ENCODE assay signal across 27 mouse cellular contexts in the genomic region with DNA sequence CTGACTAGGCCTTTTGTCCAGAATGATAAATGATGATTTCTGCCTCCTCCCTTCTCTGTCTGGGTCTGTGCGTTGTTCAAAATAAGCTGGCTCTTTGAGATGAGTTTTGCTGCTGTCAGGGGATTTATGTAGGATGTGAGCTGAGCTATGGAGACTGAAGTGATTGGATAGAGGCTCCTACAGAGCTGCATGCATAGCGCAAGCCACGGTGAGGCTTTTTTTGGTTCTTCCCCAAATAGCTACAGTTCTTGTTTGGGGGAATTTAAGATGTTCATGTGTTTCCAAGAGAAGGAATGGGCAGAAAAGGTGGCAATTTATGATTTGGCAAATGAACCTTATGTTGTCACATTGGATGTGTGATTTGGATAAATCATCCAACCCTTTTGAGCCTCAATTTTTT.
DNase-seq lines count a peak whose midpoint lies in the region; ATAC-seq and TF ChIP-seq lines count a peak whose summit lies in the region.
"Had no signal": no experiment of that assay in that cellular context is flagged by ENCODE, and none has a peak within 500 bp of the region (broad histone marks: within the 10 kb centered on the region; RNA-seq: fewer than 3 reads in every experiment).

No protein-coding gene starts in this region.

- H3K9me3 ChIP-seq in forebrain, embryonic 14.5 days (replicated peaks; ENCODE audit: control insufficient read depth, low read length): no peaks in the 10 kb centered on the region
- no peaks in the 10 kb centered on the region for H3K9me3 ChIP-seq in forebrain, embryonic 11.5 days (ENCODE audit: control insufficient read depth, low read length)
- H3K9me3 ChIP-seq: embryonic facial prominence, embryonic 12.5 days; heart, embryonic 13.5 days; hindbrain, embryonic 15.5 days; kidney, embryonic 15.5 days; liver, embryonic 12.5 days; midbrain, embryonic 13.5 days had no signal

- intact Hi-C loops in left cerebral cortex, adult 2 months (cut with DNase I): no loop called here
- intact Hi-C loops in left cerebral cortex, postnatal 4 days (cut with DNase I): no loop called here

- no peak overlapping the region for H3K27ac ChIP-seq in forebrain, embryonic 14.5 days (ENCODE audit: low read depth, low read length)
- no peak overlapping the region for H3K27ac ChIP-seq in forebrain, embryonic 11.5 days (ENCODE audit: low read depth, low read length)
- H3K27ac ChIP-seq in left cerebral cortex, adult 2 months: peak overlapping the region; percentile 24; the same call in 1 of the 2 replicates
- H3K27ac ChIP-seq: embryonic facial prominence, embryonic 12.5 days; heart, embryonic 13.5 days; hindbrain, embryonic 15.5 days; kidney, embryonic 15.5 days; layer of hippocampus, adult 2 months; liver, embryonic 12.5 days; midbrain, embryonic 13.5 days had no signal

- no peak overlapping the region for H3K4me3 ChIP-seq in forebrain, embryonic 14.5 days (ENCODE audit: low read depth, low read length)
- no peak overlapping the region for H3K4me3 ChIP-seq in forebrain, embryonic 11.5 days (ENCODE audit: low read depth, low read length)
- no peak overlapping the region for H3K4me3 ChIP-seq in left cerebral cortex, adult 2 months
- H3K4me3 ChIP-seq: embryonic facial prominence, embryonic 12.5 days; heart, embryonic 13.5 days; hindbrain, embryonic 15.5 days; kidney, embryonic 15.5 days; layer of hippocampus, adult 2 months; liver, embryonic 12.5 days; midbrain, embryonic 13.5 days had no signal

- peak; percentile 2 for DNase-seq in forebrain, embryonic 14.5 days (ENCODE audit: low spot score)
- DNase-seq in forebrain, embryonic 11.5 days (ENCODE audit: low spot score): no peak
- DNase-seq in left cerebral cortex, adult 2 months (ENCODE audit: extremely low spot score in 1 of 2, low spot score in 2 of 2): no peak
- DNase-seq in left cerebral cortex, postnatal 4 days: no peak
- peak; percentile 21 to 36 for DNase-seq in left cerebral cortex, adult 9 months (ENCODE audit: low spot score in 2 of 2)
- DNase-seq in right cerebral cortex, postnatal 25 days: peak; percentile 4
- DNase-seq in thymus, postnatal 25 days: no peak
- DNase-seq in thymus, postnatal 4 days: no peak
- DNase-seq: adrenal gland, postnatal 10 days; cerebellum, adult 11-12 months; cerebellum, adult 9-11 months; embryo, embryonic 11 days; heart, postnatal 10 days; kidney, adult 18-20 months; kidney, postnatal 36 days; liver, postnatal 0 days; lung, postnatal 36 days; spleen, adult 18-20 months; thymus, adult 18-20 months had no signal

- WGBS in forebrain, embryonic 14.5 days: 87% methylated on average over 3 of the region's 3 CpGs
- WGBS in forebrain, embryonic 11.5 days: 90% methylated on average over 3 of the region's 3 CpGs

- TF ChIP-seq CTCF in left cerebral cortex, adult 2 months (IDR thresholded peaks at IDR 0.05): no peak

- no peak overlapping the region for H3K4me2 ChIP-seq in forebrain, embryonic 14.5 days (ENCODE audit: low read length)
- no peak overlapping the region for H3K4me2 ChIP-seq in forebrain, embryonic 11.5 days (ENCODE audit: low read depth, low read length, severe bottlenecking)
- H3K4me2 ChIP-seq: embryonic facial prominence, embryonic 12.5 days; heart, embryonic 13.5 days; hindbrain, embryonic 15.5 days; kidney, embryonic 15.5 days; liver, embryonic 12.5 days; midbrain, embryonic 13.5 days had no signal

- H3K4me1 ChIP-seq in forebrain, embryonic 14.5 days (ENCODE audit: control insufficient read depth, insufficient read depth, low read length): no peaks in the 10 kb centered on the region
- no peaks in the 10 kb centered on the region for H3K4me1 ChIP-seq in forebrain, embryonic 11.5 days (replicated peaks; ENCODE audit: control insufficient read depth, insufficient read depth, low read length)
- H3K4me1 ChIP-seq: embryonic facial prominence, embryonic 12.5 days; heart, embryonic 13.5 days; hindbrain, embryonic 15.5 days; kidney, embryonic 15.5 days; liver, embryonic 12.5 days; midbrain, embryonic 13.5 days had no signal

- no peak overlapping the region for H3K9ac ChIP-seq in forebrain, embryonic 14.5 days (ENCODE audit: low read length)
- H3K9ac ChIP-seq in forebrain, embryonic 11.5 days (ENCODE audit: low read length): no peak overlapping the region
- H3K9ac ChIP-seq: embryonic facial prominence, embryonic 12.5 days; heart, embryonic 13.5 days; hindbrain, embryonic 15.5 days; kidney, embryonic 15.5 days; liver, embryonic 12.5 days; liver, postnatal 0 days; midbrain, embryonic 13.5 days had no signal

- H3K27me3 ChIP-seq in forebrain, embryonic 14.5 days (replicated peaks; ENCODE audit: control insufficient read depth, insufficient read depth, low read length): no peaks in the 10 kb centered on the region
- no peaks in the 10 kb centered on the region for H3K27me3 ChIP-seq in forebrain, embryonic 11.5 days (ENCODE audit: control insufficient read depth, insufficient read depth, low read length)
- H3K27me3 ChIP-seq: CH12.LX; embryonic facial prominence, embryonic 12.5 days; heart, embryonic 13.5 days; hindbrain, embryonic 15.5 days; kidney, embryonic 15.5 days; liver, embryonic 12.5 days; midbrain, embryonic 13.5 days had no signal

- no peak for ATAC-seq in forebrain, embryonic 14.5 days
- ATAC-seq in forebrain, embryonic 11.5 days (replicated peaks; ENCODE audit: low FRiP score): no peak
- ATAC-seq: liver, embryonic 12.5 days; liver, postnatal 0 days; midbrain, embryonic 13.5 days had no signal

- no peaks in the 10 kb centered on the region for H3K36me3 ChIP-seq in forebrain, embryonic 14.5 days (ENCODE audit: control insufficient read depth, insufficient read depth, low read length)
- no peaks in the 10 kb centered on the region for H3K36me3 ChIP-seq in forebrain, embryonic 11.5 days (ENCODE audit: control insufficient read depth, insufficient read depth, low read length)
- H3K36me3 ChIP-seq: embryonic facial prominence, embryonic 12.5 days; heart, embryonic 13.5 days; hindbrain, embryonic 15.5 days; kidney, embryonic 15.5 days; liver, embryonic 12.5 days; midbrain, embryonic 13.5 days had no signal

Comparison
In these comparisons a context has a peak if more than half of its experiments do, and no peak if none do; other contexts are left out.
1. DNase-seq: peak in forebrain, embryonic 14.5 days (single experiment), left cerebral cortex, adult 9 months (2 of 2) and right cerebral cortex, postnatal 25 days (single experiment); none in forebrain, embryonic 11.5 days (single experiment), left cerebral cortex, adult 2 months (0 of 2), left cerebral cortex, postnatal 4 days (single experiment), thymus, postnatal 25 days (single experiment) and thymus, postnatal 4 days (single experiment).